Mouse (Mus musculus) kidney, adult 9 months (tissue): ENCODE data around the gene Cacng8.

Source experiments
- DNase-seq: peaks from one replicate; pipeline ENCODE4 v3.0.0; 2022

Cacng8 gene

GRCm38 (mm10) chr7:3439984-3440383 is 49.5 kb downstream of the Cacng8 start:
- no peak for DNase-seq

- DNase-seq = no peak
Observed at GRCm38 (mm10) chr7:3440526-3440925, 50.0 kb downstream of the Cacng8 start.

GRCm38 (mm10) chr7:3442476-3443062 is 52.1 kb downstream of the Cacng8 start:
- DNase-seq = no peak

- no peak for DNase-seq
Observed at GRCm38 (mm10) chr7:3444678-3445077, 54.2 kb downstream of the Cacng8 start.

GRCm38 (mm10) chr7:3446584-3446983 is 56.1 kb downstream of the Cacng8 start:
- DNase-seq = peak; percentile 22

- no peak for DNase-seq
Observed at GRCm38 (mm10) chr7:3447026-3447425, 56.5 kb downstream of the Cacng8 start.

GRCm38 (mm10) chr7:3448737-3449454 is 58.4 kb downstream of the Cacng8 start:
- DNase-seq = peak; percentile 54

GRCm38 (mm10) chr7:3450671-3451070 is 60.2 kb downstream of the Cacng8 start:
- DNase-seq = no peak

GRCm38 (mm10) chr7:3451161-3451560 is 60.7 kb downstream of the Cacng8 start:
- DNase-seq = no peak

- DNase-seq = no peak
Observed at GRCm38 (mm10) chr7:3452821-3453485, 62.5 kb downstream of the Cacng8 start.

GRCm38 (mm10) chr7:3453486-3454183 is 63.2 kb downstream of the Cacng8 start:
- no peak for DNase-seq

- no peak for DNase-seq
Observed at GRCm38 (mm10) chr7:3457111-3457840, 66.8 kb downstream of the Cacng8 start.

- no peak for DNase-seq
Observed at GRCm38 (mm10) chr7:3457841-3458217, 67.3 kb downstream of the Cacng8 start.

- no peak for DNase-seq
Observed at GRCm38 (mm10) chr7:3460261-3460660, 69.8 kb downstream of the Cacng8 start.

GRCm38 (mm10) chr7:3463306-3463705 is 72.8 kb downstream of the Cacng8 start:
- DNase-seq = no peak
